Mouse (Mus musculus) cortical plate, adult 2 months (tissue): ENCODE measurements around the gene C1qb. TPM values are rescaled to one million over a fixed set of nuclear protein-coding genes. Genes with fewer than 3 reads are reported as not detected.

Experiments used
- H3K27ac ChIP-seq: fragments of 200-500 bp; 2 replicates; pipeline ENCODE4 v1.5.1; 2012; ENCODE audit warnings: low read length, control low read depth, inconsistent platforms; ENCODE audit not compliant: insufficient read depth
- H3K4me1 ChIP-seq: fragments of 200-500 bp; 2 replicates; pipeline ENCODE4 v1.6.1; 2011; ENCODE audit warnings: low read length; ENCODE audit not compliant: control insufficient read depth, insufficient read depth
- H3K4me3 ChIP-seq: fragments of 200-500 bp; 2 replicates; pipeline ENCODE4 v1.5.1; 2011; ENCODE audit warnings: mild to moderate bottlenecking, low read length, control low read depth; ENCODE audit not compliant: insufficient read depth
- CTCF ChIP-seq: fragments of 200-500 bp; IDR thresholded peaks from 2 replicates; pipeline ENCODE4 v1.5.1; 2011; ENCODE audit warnings: mild to moderate bottlenecking, control low read depth, low read length; ENCODE audit not compliant: insufficient read depth; ENCODE audit errors: extremely low read depth
- POLR2A ChIP-seq: fragments of 200-500 bp; IDR thresholded peaks from 2 replicates; pipeline ENCODE4 v1.6.1; 2011; ENCODE audit warnings: mild to moderate bottlenecking, low read length, control low read depth; ENCODE audit not compliant: insufficient read depth; ENCODE audit errors: extremely low read depth
- polyA plus RNA-seq: library from polyadenylated mRNA; depleted of rRNA; stranded (reverse); fragments of >200 nt; gene quantifications from 2 replicates; pipeline ENCODE4 v1.2.3, GENCODE M21; 2012

C1qb gene
- polyA plus RNA-seq, 1 experiment = 132 TPM

DNA sequence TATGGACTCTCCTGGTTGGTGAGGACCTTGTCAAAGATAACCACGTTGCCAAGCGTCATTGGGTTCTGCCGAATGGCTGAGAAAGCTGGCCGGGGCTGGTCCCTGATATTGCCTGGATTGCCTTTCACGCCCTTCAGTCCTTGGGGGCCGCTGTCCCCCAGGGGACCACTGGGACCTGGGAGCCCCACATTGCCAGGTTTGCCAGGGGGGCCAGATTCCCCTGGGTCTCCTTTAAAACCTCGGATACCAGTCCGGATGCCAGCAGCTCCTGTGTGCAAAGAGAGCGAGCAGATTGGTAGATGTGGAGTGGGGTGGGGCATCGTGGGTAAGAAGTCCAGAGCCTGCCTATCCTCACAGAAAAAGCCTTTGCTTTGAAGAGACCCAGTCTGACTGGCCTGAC is 10.5 kb upstream of the C1qb start:
- H3K27ac ChIP-seq = no peak overlapping the region
- TF ChIP-seq POLR2A (no peak), CTCF (no peak)
- H3K4me3 ChIP-seq = no peak overlapping the region

DNA sequence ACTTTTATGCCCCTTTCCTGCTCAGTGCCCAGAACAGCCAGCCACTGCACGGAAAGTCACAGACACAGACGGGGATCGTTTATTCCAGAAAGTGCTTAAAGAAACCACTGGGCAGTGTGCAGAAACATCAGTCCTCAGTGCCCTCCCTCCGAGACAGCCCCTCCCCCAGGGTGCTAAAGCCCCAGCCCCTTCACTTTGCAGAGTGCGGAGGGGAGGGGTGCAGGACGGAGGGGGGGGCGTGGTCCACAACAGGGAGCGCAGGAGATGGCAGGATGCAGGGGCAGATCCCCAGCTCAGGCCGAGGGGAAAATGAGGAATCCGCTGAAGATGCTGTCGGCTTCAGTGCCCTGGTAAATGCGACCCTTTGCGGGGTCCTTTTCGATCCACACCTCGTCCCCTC is 9.9 kb upstream of the C1qb start:
- H3K27ac ChIP-seq = no peak overlapping the region
- H3K4me3 ChIP-seq = no peak overlapping the region
- TF ChIP-seq CTCF (no peak), POLR2A (no peak)
- H3K4me1 ChIP-seq = no peaks in the 10 kb centered on the region

More for the DNA sequence above, 10.5 kb upstream of the C1qb start:
- no peaks in the 10 kb centered on the region for H3K4me1 ChIP-seq

DNA sequence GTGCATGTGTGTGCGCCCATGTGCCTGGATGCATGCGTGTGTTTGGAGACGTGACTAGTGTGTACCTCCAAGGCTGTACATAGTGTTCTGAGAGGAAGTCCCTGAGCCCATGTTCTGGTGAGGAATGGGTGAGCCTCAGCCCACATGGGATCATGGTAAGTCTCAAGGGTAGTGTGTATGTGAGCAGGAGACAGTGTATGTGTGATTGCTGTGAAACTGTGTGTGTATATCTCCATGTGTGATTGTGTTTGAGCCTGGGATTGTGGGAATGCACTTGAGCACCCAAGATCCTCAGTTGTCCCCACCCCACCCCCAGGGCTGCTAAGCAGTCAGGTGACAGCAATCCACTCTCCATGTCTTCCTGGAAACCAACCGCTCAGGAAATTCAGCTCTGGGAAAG is 8.8 kb upstream of the C1qb start:
- TF ChIP-seq CTCF (no peak), POLR2A (no peak)
- H3K4me1 ChIP-seq = no peaks in the 10 kb centered on the region
- H3K4me3 ChIP-seq = no peak overlapping the region
- no peak overlapping the region for H3K27ac ChIP-seq

DNA sequence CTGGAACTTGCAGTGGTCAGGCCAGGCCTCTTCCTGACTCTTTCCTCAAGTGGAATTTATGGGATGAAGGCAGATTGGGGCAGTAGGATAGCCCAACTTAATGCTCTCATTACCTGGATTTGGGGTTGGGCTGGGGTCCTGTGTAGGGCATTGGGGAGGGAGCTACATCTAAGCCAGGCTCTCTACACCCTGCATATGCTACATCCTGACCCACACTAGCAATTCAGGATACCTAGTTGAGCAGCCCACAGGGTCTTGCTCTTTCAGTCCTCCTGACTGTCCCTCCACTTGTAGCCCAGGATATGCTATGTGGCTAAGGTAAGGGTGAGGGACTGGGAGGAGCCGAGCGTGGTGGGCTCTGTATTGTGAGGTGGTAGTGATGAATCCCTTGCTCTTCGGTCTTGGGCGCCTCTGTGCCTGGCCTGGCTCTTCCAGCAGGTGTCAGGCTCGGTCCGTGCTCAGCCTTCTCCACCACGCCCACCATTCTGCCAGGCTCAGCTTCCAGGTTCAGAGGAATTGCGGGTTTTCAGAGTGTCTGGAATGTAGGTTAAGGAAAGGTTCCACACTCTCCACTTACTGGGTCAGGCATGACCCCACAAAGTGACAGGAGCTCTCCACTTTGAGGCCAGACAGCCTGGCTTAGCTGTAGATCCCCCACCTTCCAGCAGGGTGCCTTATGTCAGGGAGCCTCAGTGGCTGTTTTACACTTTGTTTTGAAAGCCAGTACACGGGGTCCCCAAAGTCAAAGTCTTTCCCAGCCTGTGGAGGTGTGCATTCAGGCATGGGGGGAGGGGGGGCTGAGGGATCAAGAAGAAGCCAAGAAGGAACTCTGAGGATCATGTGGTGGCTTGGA is 7.9 kb upstream of the C1qb start:
- Histone ChIP-seq H3K27ac (no peak overlapping the region), H3K4me3 (no peak overlapping the region)
- no peak for TF ChIP-seq POLR2A
- TF ChIP-seq CTCF = peak; percentile 80

DNA sequence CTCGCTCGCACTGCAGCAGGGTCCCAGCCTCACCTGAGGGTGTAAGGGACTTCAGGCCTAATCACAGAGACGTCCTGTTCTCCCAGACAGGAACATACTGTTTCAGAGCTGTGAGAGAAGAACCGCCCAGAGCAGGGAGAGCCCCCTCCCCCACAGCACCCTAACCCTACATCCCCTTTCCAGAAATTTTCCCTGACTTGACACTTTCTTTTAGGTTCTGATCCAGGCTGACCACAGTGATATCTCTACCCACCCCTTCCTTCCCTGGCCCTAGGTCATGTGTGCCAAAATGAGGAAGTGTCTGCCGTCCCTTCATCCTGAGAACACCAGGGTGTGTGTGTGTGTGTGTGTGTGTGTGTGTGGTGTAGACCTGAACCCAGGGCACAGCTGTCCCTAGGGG is 6.8 kb upstream of the C1qb start, which contains the start of gene C1qc:
Gene C1qc (minus strand): TSS at position 255 of the 400 bp plus-strand sequence.
- no peak for TF ChIP-seq CTCF
- TF ChIP-seq POLR2A = 0 out of 2 replicates have a peak, but pooled peaks have one; percentile 25
- H3K4me1 ChIP-seq = no peaks in the 10 kb centered on the region
- H3K27ac ChIP-seq = peak within 1 kb of the TSS; percentile 12
- H3K4me3 ChIP-seq = peak within 1 kb of the TSS; percentile 9; the same call in 1 of the 2 replicates

More for the DNA sequence above, 7.9 kb upstream of the C1qb start:
- no peaks in the 10 kb centered on the region for H3K4me1 ChIP-seq

DNA sequence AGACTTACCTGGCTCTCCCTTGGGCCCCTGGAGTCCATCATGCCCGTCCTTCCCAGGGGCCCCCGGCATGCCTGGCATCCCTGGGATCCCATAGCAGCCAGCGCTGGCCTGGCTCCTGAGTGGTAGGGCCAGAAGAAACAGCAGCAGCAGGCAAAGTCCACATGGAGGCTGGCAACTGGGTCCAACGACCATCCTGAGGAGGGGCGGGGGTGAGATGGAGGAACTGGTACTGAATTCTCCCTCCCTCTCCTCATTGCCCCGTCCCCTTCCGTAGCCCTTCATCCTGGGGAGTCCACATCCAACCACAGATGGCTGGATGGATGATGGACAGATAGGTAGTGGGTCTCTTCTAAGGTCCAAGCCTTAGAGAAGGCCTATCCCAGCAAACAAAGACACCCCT is 6.4 kb upstream of the C1qb start:
- no peak for TF ChIP-seq CTCF
- no peak for TF ChIP-seq POLR2A
- Histone ChIP-seq H3K4me3 (peak overlapping the region; percentile 9; the same call in 1 of the 2 replicates), H3K4me1 (no peaks in the 10 kb centered on the region), H3K27ac (peak overlapping the region; percentile 12; the same call in 1 of the 2 replicates)

DNA sequence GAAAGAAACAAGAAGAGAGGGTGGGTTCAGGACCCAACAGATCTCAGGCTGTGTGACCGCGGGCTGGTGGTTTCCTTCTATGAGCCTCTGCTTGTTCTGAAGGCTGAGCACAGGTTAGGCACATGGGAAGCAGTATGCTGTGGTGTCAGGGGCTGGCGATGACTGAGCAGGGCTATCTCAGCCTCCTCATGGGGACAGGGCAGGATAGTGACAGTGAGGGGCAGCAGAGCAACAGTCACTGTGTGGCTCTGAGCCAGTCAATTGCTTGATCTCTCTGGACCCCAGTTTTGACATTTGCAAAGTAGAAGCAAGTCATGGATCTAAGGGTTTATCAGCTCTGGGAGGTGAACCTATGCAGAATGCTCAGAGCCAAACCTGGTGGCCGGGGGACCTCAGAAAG is 5.1 kb upstream of the C1qb start:
- TF ChIP-seq CTCF (no peak), POLR2A (no peak)
- H3K4me1 ChIP-seq = no peaks in the 10 kb centered on the region
- H3K27ac ChIP-seq = peak overlapping the region; percentile 8; the same call in 1 of the 2 replicates
- 0 out of 2 replicates have a peak overlapping the region, but pooled peaks have one; percentile 9 for H3K4me3 ChIP-seq

DNA sequence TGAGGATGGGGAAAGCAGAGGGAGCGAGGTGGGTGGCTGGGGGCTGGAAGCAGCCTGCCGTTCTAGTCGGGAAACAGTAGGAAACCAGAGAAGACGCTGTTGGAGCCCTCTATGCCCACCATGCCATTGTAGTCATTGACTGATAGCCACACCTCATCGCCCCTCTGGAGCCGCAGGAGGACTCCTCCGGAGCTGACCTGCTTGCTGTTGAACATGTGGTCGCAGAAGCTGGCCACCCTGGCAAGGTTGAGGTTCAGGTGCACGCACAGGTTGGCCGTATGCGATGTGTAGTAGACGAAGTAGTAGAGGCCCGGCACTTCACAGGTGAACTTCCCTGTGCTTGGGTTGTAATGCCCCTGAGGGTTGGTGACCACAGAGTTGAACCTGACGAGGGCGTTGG is 4.0 kb upstream of the C1qb start:
- Histone ChIP-seq H3K4me1 (no peaks in the 10 kb centered on the region), H3K4me3 (no peak overlapping the region), H3K27ac (no peak overlapping the region)
- no peak for TF ChIP-seq POLR2A
- TF ChIP-seq CTCF = no peak

DNA sequence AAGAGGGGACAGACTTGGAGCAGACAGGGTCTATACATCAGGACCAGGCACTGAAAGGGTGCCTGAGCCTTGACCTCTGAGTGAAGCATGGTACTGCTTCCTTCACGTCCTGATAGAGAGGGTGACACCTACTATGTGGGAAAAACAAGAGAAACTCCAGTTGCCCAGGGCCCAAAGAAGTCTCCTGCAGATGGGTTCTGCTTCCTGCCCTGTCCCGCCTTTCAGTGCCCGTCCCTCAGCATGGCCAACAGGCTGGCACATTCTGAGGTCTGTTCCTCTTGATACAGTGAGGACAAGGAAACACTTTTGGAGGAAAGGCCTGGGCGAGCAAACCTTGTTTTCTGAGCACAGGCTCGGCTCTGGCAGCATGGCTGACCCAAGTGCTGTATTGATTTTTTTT is 1.7 kb upstream of the C1qb start:
- no peak for TF ChIP-seq POLR2A

DNA sequence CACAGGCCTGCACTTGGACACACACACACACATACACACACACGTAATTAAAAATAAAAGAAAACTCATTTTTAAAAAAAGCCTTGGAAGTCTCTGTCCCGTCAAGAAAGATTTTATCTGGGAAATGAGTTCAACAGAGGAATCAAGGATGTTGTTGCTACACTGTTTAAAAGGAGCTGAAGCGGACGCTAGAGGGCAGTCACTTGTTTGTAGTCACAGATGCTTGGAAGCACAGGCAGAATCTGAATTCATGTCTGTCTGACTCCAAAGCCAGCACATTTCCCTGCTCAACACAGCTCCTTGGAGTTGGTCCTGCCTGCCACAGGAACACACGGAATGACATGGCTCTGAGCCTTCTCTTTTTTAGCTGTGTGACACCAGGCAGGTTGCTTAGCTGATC is 7.4 kb downstream of the C1qb start:
- no peak overlapping the region for H3K27ac ChIP-seq
- TF ChIP-seq CTCF (peak; percentile 46), POLR2A (no peak)
- H3K4me1 ChIP-seq = no peaks in the 10 kb centered on the region
- H3K4me3 ChIP-seq = no peak overlapping the region

More for the DNA sequence above, 1.7 kb upstream of the C1qb start:
- no peak overlapping the region for H3K4me3 ChIP-seq
- H3K27ac ChIP-seq = no peak overlapping the region
- no peaks in the 10 kb centered on the region for H3K4me1 ChIP-seq

DNA sequence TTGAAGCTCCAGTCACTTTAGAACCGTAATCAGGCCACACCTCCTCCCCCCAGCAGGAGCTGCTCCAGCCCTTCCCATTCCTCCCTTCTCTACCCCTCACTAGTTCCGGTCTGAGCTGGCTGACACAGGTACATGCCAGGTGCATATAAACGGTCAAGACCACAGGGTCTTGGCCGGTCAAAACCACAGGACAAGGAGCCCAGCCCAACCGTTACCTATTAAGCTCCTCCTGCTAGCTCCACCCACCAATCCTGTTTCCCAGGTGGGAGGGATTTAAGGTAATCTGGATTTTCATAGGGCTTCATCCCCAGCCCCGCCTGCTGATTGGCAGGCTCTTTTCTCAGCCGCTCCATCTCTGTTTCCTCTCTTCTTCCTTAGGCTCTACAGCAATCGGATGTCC is 7.8 kb downstream of the C1qb start:
- Histone ChIP-seq H3K4me1 (no peaks in the 10 kb centered on the region), H3K4me3 (no peak overlapping the region), H3K27ac (no peak overlapping the region)
- no peak for TF ChIP-seq CTCF
- TF ChIP-seq POLR2A = no peak
